Mouse (Mus musculus): ENCODE results near the gene Cacng4.

Gene Cacng4

DNA sequence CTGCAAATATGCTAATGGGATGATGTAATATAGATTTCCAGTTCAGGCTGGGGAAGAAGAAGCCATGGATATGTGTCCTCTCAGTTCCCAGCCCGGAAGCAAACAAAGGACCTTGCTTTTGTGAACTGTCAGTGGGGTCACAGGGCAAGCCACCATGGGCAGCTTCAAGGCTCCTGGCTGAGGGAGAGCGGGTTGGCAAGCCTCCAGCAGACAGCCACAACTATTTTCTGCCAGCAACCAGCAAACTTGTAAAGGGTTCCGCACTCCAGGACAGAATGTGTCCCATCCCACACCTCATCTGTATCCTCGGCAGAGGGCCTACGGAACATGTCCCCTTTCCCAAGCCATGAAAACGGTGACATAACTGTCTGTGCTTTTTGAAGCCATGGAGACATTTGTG is 22.4 kb downstream of the Cacng4 start:
- DNase-seq: peak; percentile 35 to 55

DNA sequence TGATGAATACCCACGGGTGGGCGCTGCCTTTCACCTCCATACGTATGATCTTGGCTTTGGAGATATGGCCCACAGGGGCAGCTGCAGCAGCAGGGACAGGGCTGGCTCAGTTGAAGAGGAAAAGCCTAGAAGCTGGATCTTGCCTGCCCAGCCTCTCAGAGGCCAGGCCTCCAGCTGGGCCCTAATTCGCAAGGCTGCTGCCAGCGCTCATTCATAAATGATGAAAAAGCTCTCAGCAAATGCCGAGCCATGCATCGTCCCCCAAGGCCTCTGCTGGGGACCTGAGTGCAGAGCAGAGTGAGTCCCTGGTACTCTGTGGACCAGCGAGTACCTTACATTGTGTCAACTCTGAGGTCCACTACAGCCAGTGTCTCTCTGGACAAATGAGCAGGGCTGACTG is 26.0 kb downstream of the Cacng4 start:
- DNase-seq: no peak

DNA sequence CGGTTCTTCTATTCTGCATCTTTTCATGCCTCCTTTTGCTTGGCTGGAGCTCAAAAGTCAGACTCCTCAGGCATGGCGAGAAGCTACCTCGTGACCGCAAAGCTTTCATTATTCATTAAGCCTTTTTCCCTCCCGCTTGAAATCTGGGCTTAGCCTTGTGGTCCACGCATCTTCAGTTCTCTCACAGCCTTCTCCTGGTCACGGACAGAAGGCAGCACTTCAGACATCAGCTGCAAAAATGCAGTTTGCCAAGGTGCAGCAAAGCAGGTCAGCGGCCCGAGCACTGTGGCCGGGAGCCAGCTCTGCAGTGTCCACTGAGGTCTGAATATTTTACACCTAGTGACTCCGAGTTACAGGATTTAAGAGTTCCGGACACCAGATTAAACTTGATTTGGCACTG is 27.4 kb downstream of the Cacng4 start:
- peak; percentile 68 to 77 for DNase-seq

DNA sequence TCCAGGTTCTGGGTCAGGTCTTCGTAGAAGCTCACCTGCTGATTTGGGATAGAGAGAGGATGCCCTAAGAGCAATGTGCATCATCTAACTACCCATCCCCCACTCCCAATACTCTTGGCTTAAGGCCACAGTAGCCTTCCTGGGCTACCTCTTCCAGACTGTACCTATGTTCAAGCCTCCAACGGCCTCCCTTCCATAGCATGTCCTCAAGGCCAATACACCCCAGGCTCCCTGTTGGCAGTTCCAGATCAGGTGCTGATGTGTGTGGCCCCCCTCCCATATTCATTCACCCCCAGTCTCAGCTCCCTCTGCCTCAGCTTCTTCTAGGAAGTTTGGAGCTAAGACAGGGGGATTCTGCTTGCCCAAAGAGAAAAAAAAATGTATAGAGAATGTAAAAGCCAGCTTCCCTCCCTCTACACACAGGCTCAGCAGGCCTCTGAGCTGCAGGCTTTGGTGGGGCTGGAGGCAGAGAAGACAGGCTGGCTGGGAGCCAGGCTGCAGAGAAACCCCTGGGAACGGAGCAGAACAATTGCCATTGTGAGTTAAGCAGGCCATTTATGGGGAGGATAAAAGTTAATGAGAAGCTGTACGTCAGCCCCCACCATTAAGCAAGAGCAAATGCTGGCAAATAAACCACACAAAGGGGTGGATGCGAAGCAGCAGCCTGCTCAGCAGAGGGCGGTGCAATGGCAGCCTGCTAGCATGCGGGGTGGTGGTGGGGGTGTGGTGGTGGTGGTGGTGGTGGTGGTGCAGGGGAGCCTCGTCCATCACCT is 31.5 kb downstream of the Cacng4 start:
- no peak for DNase-seq

DNA sequence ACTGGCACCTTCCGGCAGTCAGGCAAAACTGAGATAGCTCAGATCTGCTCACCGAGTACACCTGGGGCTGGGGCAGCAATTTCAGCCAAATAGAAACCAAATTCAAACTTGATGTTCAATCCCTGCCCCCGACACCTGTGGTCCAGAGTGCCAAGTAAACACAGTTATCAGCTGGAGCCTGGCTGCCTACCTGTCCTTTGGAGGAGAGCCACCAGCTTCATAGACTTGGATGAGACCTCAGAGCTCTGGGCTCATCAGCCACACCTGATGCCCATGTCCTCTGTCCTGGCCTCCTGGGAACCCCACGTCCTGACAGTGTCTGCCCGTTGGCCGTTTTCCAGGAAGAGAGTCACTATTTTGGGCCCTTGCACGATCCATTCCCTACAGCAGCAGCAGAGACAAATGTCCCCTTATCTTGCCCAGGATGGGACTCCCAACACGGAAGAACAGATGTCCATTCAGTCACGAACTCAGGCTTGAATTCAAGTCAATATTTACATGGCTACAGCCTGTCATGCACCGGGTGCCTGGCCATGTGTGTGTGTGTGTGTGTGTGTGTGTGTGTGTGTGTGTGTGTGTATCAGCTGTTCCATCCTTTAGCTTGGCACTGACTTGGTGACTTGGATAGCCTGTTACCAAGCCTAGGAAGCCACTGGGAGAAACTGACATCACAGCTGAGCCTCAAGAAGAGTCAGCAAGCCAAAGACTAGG is 32.4 kb downstream of the Cacng4 start:
- DNase-seq: no peak

DNA sequence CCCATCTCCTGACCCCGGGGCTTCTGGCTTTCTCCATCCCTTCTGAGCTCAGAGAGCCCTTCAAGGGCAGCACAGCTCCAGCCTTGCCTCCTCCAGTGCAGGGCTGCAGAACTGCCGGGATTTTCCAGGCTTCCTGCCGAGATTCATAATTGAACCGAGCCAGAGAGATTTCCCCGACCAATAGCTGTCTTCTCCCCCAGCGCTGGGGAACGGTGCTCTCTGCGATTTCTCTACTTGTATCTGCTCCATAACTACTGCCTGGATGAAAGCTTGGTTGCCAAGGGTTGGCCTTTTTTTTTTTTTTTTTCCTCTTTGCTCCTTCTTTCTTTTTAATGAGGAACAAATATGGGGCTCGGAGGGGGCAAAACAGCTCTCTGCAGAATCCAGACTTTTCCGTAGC is 34.4 kb downstream of the Cacng4 start:
- DNase-seq: no peak

DNA sequence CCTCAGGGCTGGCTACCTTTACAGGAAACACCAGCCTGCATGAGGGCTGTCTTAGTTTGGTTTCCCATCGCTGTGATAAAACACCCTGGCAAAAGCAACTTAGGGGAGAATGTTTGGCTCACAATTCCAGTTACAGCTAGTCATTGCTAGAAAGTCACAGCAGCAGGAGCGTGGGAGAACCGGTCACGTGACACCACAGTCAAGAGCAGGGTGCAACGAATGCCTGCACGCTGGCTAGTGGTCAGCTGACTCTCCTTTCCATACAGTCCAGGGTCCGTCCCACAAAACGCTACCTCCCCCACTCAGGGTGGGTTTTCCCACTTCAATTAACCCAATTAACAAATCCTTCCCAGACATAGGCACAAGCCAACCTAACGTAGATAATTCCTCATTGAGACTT is 34.8 kb downstream of the Cacng4 start:
- DNase-seq: no peak

DNA sequence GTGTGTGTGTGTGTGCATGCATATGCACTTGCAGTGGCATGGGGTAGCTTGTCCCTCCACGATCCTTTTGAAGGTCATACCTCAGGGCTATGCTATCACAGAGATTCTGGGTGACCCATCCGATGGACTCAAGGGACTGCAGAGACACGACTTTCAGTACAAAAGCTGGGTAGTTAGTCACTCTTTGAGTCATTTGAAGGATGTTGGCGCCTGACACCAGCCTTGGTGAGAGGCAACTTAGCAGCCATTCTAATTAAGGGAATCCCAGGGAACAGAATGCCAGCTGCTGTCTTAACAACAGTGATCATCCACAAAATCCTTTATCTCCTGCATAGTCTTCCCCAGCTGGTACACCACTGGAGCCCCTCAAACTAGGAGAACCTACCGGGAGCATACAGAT is 45.2 kb downstream of the Cacng4 start:
- no peak for DNase-seq

DNA sequence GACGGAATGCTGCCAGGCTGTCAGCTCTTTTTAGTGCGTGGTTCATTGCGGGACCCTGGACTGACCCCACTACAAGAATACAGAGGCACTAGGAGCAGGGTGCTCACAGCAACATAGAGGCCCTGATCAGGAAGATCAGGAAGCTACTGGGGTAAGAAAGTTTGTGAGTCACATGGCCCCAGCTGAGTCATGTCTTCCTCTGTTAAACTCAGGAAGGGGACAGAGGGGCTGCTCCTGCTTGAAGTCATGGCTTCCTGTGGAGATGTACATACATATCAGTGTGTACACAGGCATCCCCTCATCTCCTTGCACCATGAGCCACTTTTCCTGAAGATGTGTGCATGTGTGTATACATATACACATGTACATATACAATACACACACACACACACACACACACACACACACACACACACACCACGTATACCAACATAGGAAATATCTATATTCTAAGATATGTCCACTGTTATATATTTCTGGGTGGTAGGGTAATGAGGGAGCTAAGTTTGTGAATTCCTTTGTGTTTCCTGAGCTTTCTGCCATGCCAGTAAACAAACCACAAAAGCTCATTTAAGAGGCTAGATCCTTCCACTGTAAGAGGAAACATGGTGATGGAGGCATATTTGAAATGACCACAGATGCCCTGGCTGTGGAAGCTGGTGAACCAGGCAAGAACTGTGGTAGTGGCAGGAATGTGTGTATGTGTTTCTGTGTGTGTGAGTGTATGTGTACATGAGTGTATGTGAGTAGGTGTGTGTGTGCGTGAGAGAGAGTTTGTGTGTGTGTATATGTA is 45.9 kb downstream of the Cacng4 start:
- no peak for DNase-seq

DNA sequence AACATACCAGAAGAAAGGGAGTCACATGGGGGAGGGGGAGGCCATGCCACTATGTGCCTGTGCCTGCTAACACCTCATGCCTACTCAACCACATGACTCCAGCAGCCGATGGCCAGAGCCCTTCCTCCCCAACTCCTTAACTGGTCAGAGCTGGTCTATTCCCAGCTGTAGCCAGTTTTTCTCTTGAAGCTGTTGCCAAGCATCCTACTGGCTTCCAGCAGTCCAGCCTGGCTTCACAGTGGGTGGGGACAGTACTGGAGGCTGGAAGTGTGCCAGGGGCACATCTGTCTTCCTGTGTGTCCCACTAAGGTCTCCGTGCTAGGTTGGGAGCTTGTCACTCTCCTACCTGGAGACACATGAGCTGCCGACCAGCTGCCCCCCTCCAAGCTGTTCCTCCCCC is 51.3 kb downstream of the Cacng4 start:
- DNase-seq: peak; percentile 11

DNA sequence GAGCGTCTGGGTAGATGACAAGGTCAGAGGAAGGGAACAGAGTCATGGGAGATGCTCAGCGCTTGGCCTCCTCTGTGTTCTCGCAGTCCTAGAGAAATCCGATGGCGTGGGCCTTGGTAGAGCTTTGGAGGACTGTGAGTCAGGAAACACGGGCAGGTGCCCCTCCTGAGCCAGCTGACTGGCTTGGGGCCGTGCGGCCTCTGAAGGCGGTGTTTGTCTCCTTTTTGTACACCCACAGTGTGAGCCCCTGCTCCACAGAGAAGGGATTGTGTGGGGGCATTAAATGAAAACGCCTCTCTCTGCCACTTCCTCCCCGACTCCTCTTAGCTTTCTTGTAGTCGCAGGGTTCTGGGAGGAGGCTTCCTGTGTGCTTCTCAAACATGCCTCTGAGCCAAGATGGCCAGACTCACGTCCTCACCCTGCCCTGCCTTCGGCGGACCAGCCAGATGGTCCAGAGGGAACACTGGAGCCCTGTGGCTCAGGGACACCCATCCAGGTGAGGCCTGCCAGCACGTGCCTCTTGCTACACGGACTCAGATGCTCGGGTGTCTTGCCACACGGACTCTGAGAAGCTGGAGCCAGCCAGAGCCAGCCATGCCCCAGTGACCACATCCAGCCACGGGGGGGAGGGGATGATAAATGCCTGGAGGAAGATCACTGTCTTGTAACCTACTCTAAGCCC is 55.8 kb downstream of the Cacng4 start:
- no peak for DNase-seq

DNA sequence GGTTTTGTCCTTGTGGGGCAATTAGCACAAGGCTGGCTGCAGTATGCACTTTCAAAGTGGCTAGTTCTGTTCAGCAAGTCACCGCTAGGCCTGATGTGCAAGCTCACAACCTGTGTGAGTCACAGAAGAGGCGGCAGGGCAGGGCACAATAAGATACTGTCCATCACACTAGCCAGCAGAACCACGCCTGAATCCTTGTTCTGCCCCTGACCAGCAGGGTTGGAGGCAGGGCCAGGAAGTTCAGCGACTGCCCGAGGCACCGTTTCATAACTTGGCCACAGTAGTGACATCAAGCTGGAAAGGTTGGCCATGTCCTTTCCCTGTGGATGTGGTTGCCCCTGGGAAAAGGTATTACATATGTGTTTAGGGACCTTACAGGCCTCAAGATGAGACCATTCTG is 56.5 kb downstream of the Cacng4 start:
- no peak for DNase-seq

DNA sequence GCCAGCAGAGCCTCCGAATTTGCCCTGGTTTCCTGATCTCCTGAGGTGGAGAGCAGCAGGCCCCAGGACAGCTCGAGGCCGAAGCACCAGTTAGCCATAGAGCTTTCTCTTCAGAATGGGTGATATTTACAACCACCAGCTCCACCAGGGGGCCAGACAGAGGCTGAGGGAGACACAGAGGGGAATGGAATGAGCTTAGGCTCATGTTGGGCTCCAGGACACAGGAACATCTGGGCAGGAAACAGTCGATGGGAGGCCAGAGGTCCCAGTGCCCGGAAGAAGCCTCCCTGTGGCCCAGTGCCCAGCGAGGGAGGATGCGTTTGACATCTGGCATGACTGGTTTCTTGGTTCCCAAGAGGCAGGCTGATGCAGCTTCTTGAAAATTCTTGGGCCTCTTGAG is 60.2 kb downstream of the Cacng4 start:
- peak; percentile 21 to 34 for DNase-seq

DNA sequence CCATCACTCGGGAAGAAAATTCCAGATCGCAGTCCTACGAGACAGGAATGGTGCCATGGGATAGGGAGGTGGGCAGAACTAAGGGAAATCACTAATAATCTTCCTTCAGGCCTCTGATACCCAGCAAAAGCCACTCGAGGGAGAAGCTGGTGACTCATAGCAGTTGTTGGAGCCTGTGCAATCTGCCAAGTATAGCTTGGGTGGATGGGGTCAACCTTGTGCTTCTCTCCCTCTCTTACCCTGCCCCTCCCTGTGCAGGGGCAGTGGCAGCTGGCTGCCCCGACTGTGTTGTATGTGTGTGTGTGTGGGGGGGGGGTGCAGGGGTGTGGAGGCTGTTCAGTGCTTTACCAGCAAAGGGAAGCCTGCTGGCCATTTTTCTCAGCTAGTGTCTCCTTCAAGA is 62.9 kb downstream of the Cacng4 start:
- no peak for DNase-seq

DNA sequence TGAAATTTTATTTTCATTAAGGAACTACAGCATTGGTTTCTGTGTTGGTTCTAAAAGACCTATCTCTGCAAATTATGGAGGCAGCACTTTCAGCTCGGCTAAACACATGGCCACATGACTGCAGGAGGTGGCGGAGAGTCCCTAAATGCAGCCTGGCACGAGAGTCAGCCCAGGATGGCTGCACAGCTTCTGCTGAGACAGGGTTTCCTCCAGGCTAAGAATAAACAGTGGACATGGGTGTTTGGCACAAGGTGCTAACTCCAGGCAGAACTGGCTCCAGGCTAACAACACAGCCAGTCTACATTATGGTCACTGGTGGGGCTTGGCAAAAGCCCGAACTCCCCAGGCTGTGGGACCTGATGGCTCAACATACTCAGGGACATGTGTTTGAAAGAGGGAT is 63.4 kb downstream of the Cacng4 start:
- DNase-seq: peak; percentile 9 to 15

DNA sequence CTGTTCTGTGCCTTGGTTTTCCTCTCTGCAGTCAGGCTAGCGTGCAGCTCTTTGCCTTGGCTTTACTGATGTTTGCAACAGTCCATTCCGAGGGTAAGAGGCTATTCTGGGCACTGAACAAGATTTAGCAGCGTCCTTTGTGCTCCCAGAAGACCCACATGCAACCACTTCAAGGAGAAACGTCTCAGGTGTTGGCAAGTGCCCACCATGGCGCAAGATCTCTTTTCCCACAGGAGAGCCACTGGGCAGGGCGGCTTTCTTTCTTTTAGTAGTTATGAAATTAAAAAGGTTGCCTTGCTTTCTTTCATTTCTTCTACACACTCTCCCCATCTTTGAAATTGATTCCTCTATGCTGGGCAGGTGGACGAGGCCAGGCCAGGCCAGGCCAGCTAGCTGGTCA is 65.2 kb downstream of the Cacng4 start:
- DNase-seq: no peak

DNA sequence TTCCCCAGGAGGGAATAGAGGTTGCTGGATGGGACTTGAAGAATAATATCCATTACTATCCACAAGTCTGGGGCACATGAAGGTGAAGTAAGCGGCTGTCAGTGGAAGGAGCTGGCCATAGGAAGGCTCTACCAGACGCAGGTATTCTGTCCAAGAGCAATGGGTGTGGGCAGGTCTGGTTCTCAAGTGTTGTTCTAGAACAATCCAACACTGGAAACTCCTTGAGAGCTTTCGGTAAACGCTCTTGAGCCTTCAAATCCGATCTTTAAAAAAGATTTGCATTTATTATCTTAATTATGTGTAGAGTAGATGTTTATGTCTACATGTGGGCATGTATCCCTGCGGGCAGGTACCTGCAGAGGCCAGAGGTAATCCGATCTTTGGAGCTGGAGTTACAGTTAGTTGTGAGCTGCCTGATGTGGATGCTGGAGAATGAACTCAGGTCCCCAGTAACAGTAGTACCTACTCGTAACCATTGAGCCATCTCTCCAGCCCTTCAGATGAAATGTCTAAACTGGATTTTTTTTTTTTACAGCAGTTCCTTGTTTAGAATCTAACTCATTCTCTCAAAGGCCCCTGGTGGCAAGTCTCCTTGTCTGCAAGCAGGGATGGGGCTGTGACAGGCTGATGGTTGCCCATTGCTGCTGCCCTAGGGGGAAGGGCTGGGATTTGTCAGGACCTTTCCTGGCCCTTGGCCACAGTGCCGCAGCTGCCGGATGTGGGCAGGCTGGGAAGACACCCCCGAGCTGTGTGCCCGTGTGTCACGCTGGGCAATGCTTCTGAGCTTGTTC is 66.1 kb downstream of the Cacng4 start:
- DNase-seq: no peak

DNA sequence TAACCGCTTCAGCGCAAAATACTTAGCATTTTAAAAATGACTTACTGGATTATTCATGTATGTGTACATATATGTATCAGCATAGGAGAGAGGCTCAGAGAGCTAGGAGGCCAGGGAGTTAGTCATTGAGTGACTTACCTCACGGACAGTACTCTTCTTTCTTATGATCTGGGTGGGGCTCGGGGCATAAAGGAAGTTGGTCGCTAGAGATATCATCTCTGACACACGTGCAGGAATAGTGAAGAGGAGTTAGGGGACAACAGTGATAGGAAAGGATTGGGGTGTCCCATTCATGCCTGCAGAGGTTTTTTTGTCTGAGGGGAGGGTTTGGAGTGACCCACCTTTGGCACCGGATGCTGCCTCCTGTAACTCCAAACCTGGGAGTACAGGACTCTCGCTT is 69.8 kb downstream of the Cacng4 start:
- no peak for DNase-seq

DNA sequence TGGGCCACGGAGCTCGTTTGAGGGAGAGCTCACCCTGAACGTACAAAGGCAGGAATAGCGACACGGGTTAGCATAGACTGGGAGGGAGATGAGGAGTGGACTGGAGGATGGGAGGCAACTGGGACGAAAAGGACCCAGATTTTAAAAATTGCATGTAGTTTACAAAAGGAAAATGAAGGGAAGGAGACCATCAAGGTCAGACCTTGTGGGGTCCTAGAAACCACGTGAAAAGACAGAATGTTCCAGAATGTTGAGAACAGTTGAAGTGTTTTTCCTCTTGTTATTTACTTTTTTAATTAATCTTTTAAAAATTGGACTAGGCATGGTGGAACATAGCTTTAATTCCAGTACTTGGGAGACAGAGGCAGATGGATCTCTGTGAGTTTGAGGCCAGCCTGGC is 73.3 kb downstream of the Cacng4 start:
- DNase-seq: no peak

DNA sequence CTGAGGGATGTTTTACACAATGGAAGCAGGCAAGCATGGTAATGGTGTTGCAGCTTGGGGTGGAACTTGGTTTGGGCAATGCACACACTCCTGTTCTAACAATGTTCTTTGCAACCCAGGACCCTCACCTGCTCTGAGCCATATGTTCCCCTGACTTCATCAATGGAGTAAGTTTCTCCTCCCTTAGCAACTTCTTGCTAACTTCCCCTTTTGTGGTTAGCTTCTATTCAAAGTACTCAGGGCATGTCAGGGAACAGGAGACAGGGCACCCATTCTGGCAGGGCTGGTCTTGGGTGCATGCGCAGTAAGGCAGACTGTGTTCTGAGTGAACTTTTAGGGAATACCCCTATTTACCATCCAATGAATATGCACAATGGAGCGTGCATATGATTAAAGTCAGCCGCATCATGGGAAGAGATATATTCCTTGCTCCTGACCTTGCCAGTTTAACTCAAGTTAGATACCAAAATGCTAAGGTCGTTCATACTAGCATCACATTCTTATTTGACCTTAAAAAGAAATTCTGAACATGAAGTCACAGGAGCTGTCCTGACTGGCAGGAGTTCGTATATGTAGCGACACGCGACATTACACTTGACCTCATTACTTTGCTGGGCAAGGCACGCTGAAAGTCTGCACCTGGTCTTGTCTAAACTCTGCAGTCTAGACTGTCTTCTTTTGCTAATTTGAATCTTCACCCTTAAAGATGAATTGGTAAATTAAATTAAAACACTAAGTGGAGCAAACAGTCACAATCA is 73.9 kb downstream of the Cacng4 start:
- DNase-seq: no peak

DNA sequence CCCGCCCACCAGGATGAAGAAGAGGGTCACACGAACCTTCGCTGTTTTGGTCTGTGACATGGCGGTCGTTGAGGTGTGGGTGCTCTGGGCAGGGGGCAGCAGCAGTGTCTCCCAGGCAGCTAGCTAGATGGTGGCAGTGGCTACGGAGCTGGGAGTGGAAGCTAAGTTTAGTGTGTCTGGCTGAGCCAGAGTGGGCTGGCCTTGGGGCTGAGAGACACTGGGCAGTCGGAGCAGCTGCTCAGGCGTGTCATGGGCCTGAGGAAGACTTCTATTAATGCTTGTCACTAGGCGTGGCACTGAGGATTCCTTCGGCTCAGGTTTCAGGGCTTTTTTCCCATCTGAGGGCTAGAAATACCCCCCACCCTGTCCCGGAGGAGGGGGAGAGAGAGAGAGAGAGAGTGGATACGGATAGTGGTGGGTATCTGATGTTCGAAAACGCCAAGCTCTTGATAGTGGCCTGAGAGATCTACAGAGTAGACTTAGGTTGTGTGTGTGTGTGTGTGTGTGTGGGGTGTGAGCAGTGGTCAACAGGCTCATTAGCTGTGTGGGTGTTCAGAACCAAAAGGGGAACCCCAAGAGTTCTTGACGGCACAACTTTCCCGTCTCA is 77.9 kb downstream of the Cacng4 start, which contains the start of gene Cacng1:
Cacng1 (minus strand) TSS at position 191 of the 607 bp plus-strand sequence.
- DNase-seq: no peak

Data from kidney, adult 8-10 months (tissue).